Mouse (Mus musculus) kidney, postnatal 0 days (tissue): ENCODE measurements at regions not wholly inside any gene's neighbourhood (a gene's known extent, or its start where the extent isn't known, plus 50 kb on each side); places are given as distances from the start of the nearest gene placed in this dataset.

Experiments
- ATAC-seq: fragments of 200-750 bp; cut with Nextera tagmentation; replicated peaks from 2 replicates; pipeline ENCODE4 v1.8.0; 2017; ENCODE audit warnings: low read depth, moderate number of reproducible peaks, moderate TSS enrichment, moderate library complexity; ENCODE audit not compliant: low FRiP score
- DNase-seq: peaks from one replicate; pipeline ENCODE4 v3.0.0-alpha.2; 2016; ENCODE audit warnings: low spot score
- H3K27ac ChIP-seq: fragments of 300-500 bp; sonication (generic); 2 replicates; pipeline ENCODE4 v1.5.1; 2014; ENCODE audit warnings: mild to moderate bottlenecking
- H3K27me3 ChIP-seq: fragments of 300-500 bp; sonication (generic); 2 replicates; pipeline ENCODE4 v1.6.1; 2014; ENCODE audit warnings: low read length, mixed read lengths; ENCODE audit not compliant: insufficient read depth
- H3K36me3 ChIP-seq: fragments of 300-500 bp; sonication (generic); 2 replicates; pipeline ENCODE4 v1.6.1; 2014; ENCODE audit warnings: low read length, mixed read lengths; ENCODE audit not compliant: insufficient read depth
- H3K4me1 ChIP-seq: fragments of 300-500 bp; sonication (generic); replicated peaks from 2 replicates; pipeline ENCODE4 v1.6.1; 2014; ENCODE audit warnings: antibody characterized with exemption, low read length, mixed read lengths; ENCODE audit not compliant: insufficient read depth
- H3K4me2 ChIP-seq: fragments of 300-500 bp; sonication (generic); 2 replicates; pipeline ENCODE4 v1.6.1; 2014; ENCODE audit warnings: mild to moderate bottlenecking, low read length, moderate library complexity, mixed read lengths
- H3K4me3 ChIP-seq: fragments of 300-500 bp; sonication (generic); replicated peaks from 2 replicates; pipeline ENCODE4 v1.5.1; 2014; ENCODE audit warnings: low read depth, low read length
- H3K9ac ChIP-seq: fragments of 300-500 bp; sonication (generic); 2 replicates; pipeline ENCODE4 v1.6.1; 2014; ENCODE audit warnings: low read depth, low read length
- H3K9me3 ChIP-seq: fragments of 300-500 bp; sonication (generic); replicated peaks from 2 replicates; pipeline ENCODE4 v1.6.1; 2016; ENCODE audit warnings: low read length, inconsistent platforms, mixed read lengths
- CTCF ChIP-seq: IDR thresholded peaks from 2 replicates; pipeline ENCODE4 v1.5.1; 2016; ENCODE audit warnings: antibody characterized with exemption, low read depth, mild to moderate bottlenecking, moderate library complexity
- WGBS: fragments of 180-500 bp; shearing (Covaris S2); extraction: QIAGEN DNeasy Blood & Tissue Kit; methylation state at CpG from one replicate; pipeline ENCODE4 v1.1.7; 2014; 5-methylcytosine and 5-hydroxymethylcytosine counted together

DNA sequence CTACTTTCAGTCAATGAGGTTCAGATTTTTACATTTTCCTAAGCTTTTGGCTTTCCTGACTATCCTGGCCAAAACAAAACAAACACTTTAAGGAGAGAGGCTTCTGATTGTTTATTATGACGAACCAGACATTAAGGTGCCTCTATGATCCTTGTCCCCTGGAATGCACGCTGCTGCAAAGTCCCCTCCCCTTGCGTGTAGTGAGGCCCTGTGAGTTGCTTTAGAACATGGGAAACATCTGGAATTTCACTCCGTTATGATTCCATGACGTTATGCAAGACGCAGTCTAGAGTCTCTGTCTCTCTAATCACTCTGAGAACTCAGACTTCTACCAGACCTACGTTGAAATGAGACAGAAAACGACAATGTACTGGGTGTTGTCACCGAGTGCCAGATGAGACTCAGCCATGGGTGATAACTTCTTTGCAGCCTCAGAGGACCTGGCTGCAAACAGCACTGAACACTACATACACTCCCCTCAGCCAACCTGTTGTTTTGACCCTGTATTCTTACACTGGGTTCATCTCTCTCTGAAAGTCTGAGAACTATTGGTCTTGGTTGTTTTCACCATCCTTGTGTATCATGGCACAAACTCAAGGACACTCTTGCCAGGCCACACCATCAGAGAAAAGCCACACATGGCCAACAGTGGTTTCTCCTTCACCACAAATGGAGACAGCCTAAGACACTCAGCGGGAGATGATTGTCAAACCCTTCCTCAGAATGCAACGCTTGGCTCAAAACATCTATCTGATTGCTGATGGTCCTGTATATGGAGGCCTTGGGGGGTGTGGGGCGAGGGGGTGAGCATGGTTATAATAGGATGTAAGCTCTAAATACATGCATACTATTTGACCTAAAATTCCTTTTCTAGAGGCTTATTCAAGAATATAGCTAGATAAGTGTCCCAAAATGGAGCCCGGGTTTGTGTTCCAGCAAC lies 236.5 kb upstream of the Klf3 start:
- Histone ChIP-seq H3K27ac (no peak overlapping the region), H3K27me3 (no peaks in the 10 kb centered on the region), H3K4me2 (no peak overlapping the region), H3K4me1 (no peaks in the 10 kb centered on the region), H3K9me3 (no peaks in the 10 kb centered on the region), H3K36me3 (no peaks in the 10 kb centered on the region), H3K9ac (no peak overlapping the region), H3K4me3 (no peak overlapping the region)
- 80% methylated on average over 13 of the region's 13 CpGs for WGBS
- ATAC-seq (no peak), DNase-seq (no peak)
- no peak for TF ChIP-seq CTCF

DNA sequence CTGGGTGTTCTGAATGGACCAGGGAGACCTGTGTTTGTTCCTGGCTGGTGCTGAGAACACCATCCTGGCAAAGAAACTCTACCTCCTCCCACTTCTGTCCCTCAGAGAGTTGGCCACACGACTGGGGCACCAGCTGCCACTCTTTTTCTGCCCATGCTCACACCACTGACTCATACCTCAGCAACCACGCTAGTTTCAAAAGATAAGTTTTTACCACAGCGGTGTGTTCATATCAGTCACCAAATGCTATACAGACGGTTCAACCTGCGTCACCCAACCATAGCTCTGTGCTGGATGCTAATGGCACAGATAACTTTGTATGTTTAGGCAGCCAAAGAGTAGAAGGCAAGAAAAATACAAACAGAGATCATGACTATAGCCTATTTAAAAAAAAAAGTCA lies 235.4 kb upstream of the Klf3 start:
- H3K4me2 ChIP-seq, result no peak overlapping the region
- no peak overlapping the region for H3K27ac ChIP-seq
- H3K9ac ChIP-seq, result no peak overlapping the region
- TF ChIP-seq CTCF, result no peak
- H3K27me3 ChIP-seq, result no peaks in the 10 kb centered on the region
- H3K4me3 ChIP-seq, result no peak overlapping the region
- no peak for DNase-seq
- 88% methylated on average over 5 of the region's 5 CpGs for WGBS
- H3K9me3 ChIP-seq, result no peaks in the 10 kb centered on the region
- ATAC-seq, result no peak
- H3K36me3 ChIP-seq, result no peaks in the 10 kb centered on the region
- H3K4me1 ChIP-seq, result no peaks in the 10 kb centered on the region

DNA sequence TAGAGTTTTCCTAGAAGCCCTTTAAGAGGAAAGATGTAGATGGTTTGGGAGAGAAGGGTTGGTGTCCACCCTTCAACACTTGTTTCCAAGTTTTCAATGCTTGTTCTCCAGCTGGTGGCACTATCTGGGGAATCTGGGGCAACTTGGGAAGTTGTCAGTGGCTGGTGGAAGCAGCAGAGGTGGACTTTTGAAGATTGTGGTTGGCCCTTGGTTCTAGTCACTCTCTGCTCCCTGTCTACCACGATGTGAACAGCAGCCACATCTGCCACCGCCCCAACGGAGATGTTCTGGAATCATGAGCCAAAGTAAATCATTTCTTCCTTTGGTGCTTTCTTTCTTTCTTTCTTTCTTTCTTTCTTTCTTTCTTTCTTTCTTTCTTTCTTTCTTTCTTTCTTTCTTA lies 234.9 kb upstream of the Klf3 start:
- DNase-seq (no peak), ATAC-seq (no peak)
- no peak overlapping the region for H3K4me2 ChIP-seq
- H3K36me3 ChIP-seq, result no peaks in the 10 kb centered on the region
- 91% methylated on average over 3 of the region's 3 CpGs for WGBS
- H3K27me3 ChIP-seq, result no peaks in the 10 kb centered on the region
- H3K9ac ChIP-seq, result no peak overlapping the region
- no peaks in the 10 kb centered on the region for H3K9me3 ChIP-seq
- TF ChIP-seq CTCF, result no peak
- H3K4me1 ChIP-seq, result no peaks in the 10 kb centered on the region
- H3K4me3 ChIP-seq, result no peak overlapping the region
- no peak overlapping the region for H3K27ac ChIP-seq

DNA sequence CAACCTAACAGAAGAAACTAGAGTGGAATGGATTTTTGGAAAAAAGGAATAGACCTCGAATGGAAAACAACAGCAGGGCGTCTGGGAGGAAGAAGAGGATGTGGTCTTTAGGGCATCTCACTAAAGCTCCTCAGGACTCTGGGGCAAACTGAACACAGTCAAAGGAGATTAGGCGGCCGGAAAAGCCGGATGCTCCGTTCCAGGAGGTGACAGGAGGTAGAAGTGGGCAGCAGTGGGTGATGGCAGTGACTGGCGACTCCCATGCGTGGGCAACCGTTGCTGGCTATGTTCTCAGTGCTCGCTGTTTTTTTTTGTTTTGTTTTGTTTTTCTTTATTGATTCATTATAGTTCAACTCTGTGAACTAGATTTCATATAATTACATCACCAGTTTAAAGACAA lies 228.8 kb upstream of the Klf3 start:
- TF ChIP-seq CTCF, result no peak
- Histone ChIP-seq H3K4me1 (0 out of 2 replicates have a peak, but pooled peaks cover 11% of the 10 kb centered on the region), H3K9ac (no peak overlapping the region), H3K36me3 (no peaks in the 10 kb centered on the region), H3K27me3 (no peaks in the 10 kb centered on the region), H3K27ac (no peak overlapping the region), H3K4me2 (no peak overlapping the region), H3K4me3 (no peak overlapping the region), H3K9me3 (no peaks in the 10 kb centered on the region)
- WGBS, result 67% methylated on average over 10 of the region's 10 CpGs
- no peak for DNase-seq
- no peak for ATAC-seq

GRCm38 (mm10) chr5:64575896-64576295 lies 227.3 kb upstream of the Klf3 start:
- DNase-seq (peak; percentile 76), ATAC-seq (no peak)
- no peaks in the 10 kb centered on the region for H3K36me3 ChIP-seq
- TF ChIP-seq CTCF, result no peak
- H3K9me3 ChIP-seq, result no peaks in the 10 kb centered on the region
- H3K27me3 ChIP-seq, result no peaks in the 10 kb centered on the region
- H3K9ac ChIP-seq, result no peak overlapping the region
- H3K4me3 ChIP-seq, result no peak overlapping the region
- H3K4me1 ChIP-seq, result 0 out of 2 replicates have a peak, but pooled peaks cover 21% of the 10 kb centered on the region
- H3K4me2 ChIP-seq, result no peak overlapping the region
- 36% methylated on average over 6 of the region's 6 CpGs for WGBS
- no peak overlapping the region for H3K27ac ChIP-seq

- no peak overlapping the region for H3K4me2 ChIP-seq
- H3K27ac ChIP-seq, result no peak overlapping the region
- no peak for DNase-seq
- no peaks in the 10 kb centered on the region for H3K9me3 ChIP-seq
- WGBS, result 61% methylated on average over 19 of the region's 19 CpGs
- H3K27me3 ChIP-seq, result no peaks in the 10 kb centered on the region
- no peak for ATAC-seq
- H3K36me3 ChIP-seq, result no peaks in the 10 kb centered on the region
- TF ChIP-seq CTCF, result no peak
- 0 out of 2 replicates have a peak, but pooled peaks cover 29% of the 10 kb centered on the region for H3K4me1 ChIP-seq
- no peak overlapping the region for H3K9ac ChIP-seq
- no peak overlapping the region for H3K4me3 ChIP-seq
Observed at GRCm38 (mm10) chr5:64576426-64577262, 226.5 kb upstream of the Klf3 start.
